Mouse (Mus musculus) c-Kit-negative CD71-positive TER-119-positive erythroid progenitor cells, embryonic 14.5 days (primary cell): ENCODE data around the gene Aif1.

ENCODE experiments used
- DNase-seq: peaks from one replicate; pipeline ENCODE4 v3.0.0-alpha.2; 2013; ENCODE audit warnings: low read depth, low spot score

The Aif1 gene

DNA sequence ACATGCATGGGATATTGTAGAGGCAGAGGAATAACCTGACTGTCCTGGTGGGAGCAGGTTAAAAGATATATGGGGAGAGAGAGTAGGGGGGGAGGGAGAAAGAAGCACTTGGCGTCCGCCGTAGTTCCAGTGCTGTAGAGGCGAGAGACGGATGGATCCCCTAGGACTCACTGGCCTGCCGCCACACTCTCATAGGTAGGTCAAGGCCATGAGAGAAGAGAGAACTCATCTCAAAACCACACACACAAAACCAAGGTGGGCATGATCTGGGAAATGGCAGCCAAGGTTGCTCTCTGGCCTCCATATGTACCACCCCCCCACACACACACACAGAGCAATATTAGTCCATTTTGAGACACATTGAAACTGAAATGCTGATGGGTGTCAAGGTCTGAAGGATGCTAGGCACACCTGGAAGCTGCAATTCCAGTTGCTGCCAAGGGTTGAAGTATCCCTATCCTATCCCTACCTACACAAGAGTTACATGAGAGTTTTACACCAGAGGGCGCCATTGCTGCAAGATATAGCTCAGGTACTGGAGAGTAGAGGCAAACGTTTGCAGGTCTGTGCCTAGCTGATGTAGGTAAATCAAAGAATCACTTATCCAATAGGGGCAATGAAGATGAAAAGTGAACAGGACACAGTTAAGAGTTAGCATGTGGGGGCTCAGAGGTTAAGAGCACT lies 9.4 kb downstream of the Aif1 start:
- peak; percentile 63 for DNase-seq

DNA sequence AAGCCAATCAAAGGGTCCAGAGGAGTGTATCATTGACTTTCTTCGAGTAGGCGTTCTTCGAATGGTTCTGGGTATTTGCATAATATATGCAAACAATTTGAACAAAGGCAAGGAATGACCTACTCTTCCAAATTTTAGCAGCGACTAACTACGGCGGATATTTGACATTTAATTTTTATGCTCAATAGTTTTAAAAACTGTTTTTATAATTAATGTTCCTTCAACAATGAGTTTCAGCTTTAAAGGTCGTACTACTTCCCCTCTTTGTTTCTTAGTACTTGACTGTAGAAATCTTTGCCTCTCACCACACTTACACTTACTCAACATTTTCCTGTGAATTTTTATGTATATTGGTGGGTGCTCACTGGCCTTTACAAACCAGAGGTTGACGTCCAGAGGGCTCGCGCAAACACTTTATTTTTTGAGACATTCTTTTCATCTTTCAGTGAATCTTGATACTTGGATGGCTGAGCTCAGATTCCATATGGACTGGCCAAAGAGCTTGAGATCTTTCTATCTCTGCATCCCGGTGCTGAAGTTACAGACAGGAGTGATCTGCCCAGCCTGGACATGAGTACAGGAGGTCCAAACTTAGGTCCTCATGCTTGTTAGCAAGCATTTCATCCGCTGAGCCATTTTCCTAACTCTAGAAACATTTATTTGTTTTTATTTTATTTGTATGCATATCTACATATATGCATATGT lies 10.3 kb downstream of the Aif1 start:
- DNase-seq, result no peak

DNA sequence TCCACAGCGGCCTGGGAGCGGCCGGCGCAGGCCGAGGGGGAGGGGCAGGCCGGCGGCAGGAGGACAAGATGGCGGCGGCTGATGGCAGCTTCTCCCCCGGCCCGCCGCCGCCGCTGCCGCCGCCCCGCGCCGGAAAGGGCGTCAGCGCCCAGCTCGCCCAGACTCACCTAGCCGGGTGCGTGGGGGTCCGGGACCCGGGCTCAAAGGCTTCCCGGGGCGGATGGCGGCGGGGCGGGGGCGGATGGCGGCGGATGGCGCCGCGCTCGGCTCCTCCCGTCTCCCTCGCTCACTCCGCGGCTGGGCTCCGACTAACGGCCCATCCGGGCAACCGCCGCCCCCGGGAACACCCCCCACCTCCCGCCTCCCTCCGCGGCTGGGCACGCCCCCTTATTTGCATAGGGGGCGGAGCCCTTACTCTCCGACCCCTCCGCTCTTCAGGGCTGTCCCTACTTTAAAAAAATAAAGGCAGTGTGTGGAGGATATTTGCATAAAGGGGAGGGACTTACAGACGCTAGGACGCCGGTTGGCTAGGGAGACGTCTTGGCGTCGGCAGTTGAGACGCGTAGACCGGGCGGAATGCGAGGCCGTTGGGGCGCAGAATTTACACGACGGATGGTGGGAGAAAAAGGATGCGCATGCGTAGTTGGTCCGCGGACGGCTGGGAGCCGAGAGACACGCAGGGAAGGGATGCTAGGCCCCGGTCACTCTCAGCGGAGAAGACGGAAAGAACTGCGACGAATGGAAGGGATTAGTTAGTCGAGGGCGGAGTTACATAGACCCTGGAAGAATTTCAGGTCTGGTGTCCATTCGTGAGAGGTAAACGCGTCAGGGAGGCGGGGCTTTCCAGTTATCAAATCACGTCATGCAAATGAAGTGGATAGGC lies 11.1 kb downstream of the Aif1 start, which contains the start of gene Prrc2a:
TSS of gene Prrc2a (minus strand) at position 330 of the 883 bp plus-strand sequence.
- peak; percentile 95 for DNase-seq

DNA sequence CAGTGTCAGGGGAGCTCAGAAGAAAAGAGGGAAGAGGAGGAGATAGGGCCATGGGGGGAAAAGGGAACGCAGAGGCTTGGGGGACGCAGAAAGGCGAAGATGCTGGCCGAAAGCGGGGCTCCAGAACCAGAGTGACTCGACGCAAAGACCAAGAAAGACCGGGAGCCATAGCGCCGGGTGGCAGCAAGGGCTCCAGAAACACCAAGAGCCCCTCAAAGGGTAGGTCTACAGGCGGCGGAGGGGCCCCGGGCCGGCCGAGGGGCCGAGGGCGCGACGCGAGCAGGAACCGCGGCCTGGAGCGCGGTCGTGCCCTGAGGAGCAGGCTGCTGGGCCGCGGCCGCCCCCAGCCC lies 11.7 kb downstream of the Aif1 start:
- peak; percentile 27 for DNase-seq

DNA sequence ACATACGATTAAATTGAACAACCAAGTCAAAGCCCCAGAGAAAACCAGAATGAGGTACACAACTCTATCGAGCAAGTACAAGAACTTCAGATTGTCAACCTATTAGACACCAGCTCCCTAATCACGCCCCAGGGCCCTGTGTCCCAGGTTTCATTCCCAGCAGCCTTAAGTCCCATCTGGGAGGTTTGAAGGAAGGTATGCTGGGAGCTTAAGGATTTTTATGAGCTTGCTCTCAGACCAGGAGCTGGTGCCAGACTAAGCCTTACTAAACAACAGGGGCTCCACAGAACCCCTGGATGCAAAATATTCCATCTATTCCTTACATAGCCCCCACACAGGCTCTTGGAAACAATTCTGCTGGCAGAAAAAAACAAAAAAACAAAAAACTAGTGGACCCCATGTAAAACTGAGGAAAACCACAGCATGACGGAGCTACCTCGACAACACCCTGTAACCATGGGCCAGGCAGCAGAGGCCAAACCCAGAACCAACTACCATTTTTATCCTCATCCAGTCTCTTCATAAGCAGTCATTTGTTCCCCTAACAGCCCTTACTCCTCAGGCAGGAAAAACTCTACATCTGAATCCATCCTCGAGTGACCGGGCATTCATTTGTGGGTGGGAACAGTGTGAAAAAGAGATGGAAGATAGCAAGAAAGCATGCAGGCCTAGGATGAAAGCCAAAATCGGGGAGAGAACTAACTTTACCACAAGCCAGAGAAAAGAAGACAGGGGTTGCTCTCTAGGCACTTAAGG lies 12.4 kb downstream of the Aif1 start:
- DNase-seq, result peak; percentile 27

DNA sequence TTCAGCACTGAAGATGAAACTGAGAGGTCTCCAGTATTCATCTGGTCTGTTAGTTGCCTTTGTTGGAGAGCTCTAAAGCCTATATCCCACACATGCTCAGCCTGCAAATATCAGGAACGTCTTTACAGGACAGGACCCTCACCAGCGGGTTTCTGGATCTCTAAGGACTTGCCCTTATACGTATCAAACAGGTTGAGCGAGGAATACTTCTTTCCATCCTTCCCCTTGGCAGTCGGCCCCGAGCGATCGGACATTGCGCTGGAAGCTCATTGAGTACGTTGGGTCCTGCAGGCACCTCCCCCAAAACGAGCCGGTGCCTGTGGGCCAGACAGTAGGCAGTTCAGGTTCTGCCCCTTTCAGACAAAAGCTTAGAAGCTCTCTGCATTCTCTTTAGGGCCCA lies 13.1 kb downstream of the Aif1 start:
- DNase-seq, result no peak

DNA sequence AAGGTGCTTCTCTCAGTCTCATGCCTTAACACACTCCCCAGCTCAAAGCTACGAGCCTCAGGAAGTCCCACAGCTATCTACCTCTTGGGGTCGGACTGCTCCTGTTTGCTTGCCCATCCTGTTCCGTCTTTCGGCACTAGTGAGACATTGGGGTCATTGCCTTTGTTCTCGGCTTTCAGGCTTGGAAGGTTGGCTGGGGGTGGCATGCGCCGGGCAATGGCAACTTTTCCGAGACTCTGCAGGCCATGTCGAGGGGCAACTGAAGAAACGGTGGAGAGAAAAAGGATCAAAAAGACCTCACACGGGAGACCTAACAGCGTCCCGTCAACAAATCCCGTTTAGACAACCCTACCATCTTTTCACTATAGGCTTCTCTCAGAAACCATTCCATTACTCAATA lies 13.7 kb downstream of the Aif1 start:
- no peak for DNase-seq

DNA sequence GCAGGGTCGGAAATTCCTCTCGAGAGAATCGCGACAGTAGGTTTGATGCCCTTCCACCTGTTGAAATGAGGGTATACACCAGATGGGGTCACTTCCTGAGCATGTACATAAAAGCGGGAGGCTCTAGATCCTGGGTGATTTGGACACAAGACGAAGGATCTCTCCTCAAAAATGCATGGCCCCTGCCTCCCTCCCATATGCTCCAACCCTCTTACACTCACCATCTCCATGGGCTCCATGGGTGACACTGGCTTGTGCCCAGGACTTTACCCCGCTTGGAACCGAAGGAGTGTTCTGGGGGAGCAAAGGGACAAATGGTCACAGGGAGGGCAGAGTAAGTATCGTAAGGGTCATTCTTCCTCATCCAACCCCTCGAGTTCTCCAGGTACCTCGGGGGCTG lies 14.4 kb downstream of the Aif1 start:
- DNase-seq, result no peak

DNA sequence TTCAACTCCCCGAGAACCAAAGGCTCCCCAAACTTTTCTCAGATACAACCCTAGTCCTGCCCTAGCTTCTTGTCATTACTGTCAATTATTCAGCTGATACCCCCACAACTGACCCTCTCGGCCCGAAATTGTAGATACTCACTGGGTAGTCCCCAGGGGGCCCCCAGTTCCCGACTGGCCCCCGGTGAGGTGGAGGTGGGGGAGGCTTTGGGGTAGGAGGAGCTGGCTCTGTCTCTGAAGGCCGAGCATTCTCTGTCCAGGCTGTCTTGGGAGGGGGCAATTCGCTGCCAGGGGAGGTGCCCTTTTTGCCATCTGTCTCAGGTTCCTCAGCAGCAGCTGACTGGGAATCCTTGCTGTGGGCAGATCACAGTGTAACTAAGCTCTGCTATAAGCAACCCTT lies 16.2 kb downstream of the Aif1 start:
- no peak for DNase-seq

DNA sequence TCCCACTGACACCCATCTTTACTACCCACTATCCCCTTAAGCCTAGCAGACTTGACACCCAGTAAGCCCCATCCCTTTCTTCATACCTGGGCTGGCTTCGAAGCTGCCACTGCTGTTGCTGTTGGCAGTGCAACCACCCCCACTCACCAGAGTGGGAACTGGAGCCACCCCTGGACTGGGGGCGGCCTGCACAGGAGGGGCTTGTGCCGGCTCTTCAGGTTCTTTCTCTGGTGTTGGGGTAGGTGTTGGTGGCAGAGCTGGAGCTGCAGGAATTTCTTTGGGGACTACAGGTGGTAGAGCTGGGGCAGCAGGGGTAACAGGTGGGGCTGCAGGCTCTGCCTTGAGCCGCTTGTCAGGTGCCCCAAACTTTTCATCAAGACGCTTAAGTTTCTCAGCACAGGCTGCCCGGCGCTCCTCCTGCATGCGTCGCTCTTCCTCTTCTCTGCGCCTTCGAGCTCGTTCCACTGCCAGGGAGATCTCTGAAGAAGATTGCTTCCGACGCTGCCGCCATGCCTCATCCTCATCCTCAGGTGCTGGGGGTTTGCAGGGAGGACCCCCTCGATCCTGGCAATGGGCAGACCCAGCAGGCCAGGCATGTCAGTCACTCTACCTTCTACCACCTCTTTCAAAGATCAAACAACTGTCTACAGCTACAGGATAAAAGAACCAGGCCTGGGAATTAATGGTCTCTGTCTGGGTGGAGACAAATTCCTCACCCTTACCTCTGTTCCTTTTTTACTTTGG lies 16.8 kb downstream of the Aif1 start:
- DNase-seq, result no peak

DNA sequence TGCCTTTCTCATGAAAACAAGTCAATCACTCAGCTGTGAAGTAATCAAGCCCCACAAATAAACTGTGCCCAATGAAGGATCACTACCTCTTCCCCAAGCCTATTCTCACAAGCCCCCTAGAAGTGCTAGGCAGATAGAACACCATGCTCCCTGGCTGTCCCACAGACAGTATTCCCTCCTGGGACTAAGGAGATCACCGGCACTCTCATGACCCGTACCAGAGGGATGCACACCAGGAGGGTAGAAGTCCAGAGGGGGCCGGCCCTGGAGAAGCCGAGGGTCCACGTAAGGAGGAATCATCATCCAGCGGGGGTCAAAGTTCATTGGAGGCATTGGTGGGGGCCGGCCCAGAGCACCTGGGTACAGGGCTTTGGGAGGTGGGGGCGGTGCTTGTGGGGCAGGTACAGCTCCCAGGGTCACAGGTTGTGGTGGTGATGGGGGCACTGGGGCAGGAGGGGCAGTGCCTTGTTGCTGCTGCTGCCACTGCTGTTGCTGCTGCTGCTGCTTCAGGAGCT lies 18.1 kb downstream of the Aif1 start:
- DNase-seq, result no peak

DNA sequence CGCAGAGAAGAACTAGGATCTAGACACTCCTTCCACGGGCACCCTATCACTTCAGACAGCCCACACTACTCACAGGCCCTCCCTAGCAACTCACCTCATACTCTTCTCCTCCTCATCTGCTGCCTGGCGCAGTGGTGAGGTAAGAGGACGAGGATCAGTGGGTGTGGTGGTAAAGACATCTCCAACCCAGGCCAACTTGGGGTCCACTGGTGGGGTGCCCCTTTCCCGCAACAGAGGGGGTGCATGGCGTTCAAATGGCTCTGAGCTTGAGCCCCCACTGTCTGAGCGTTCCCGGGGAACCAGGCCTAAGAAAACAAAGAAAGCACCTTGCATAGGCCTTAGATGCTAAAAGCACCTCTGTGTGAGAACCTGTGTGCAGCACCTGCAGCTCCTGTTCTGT lies 18.6 kb downstream of the Aif1 start:
- DNase-seq, result no peak

DNA sequence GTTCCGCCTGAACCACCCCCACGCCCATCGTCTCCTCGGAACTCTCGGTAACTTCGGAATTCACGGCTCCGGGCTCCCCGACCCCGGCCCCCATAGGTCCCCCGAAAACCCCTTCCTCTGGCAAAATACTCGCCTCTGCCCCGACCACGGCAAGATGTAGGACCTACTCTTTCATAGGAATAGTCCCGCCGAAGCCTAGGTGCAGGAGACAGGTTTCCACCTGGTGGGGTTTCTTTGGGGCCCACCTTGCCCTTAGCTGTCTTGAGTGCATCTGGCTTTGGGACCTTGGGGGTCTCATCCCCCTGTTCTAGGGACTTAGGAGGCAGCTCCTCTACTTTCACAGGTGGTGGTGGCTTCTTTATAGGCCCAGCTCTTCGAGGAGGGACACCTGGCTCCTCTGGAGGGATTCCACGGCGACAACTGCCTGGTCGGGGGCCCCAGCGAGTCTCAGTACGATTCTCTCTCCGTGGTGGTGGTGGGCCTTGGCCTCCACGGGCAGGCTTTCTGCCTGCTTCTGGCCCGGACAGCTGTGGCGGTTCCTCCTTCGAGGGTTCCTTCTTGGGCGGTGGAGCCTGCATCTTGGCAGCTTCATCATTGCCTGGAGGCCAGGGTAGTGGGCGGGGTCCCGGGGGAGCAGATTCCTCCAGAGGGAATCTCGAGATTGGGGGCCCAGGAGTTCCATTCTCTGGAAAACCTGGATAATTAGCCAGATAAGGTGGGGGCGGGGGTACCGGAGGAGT lies 19.2 kb downstream of the Aif1 start:
- no peak for DNase-seq

DNA sequence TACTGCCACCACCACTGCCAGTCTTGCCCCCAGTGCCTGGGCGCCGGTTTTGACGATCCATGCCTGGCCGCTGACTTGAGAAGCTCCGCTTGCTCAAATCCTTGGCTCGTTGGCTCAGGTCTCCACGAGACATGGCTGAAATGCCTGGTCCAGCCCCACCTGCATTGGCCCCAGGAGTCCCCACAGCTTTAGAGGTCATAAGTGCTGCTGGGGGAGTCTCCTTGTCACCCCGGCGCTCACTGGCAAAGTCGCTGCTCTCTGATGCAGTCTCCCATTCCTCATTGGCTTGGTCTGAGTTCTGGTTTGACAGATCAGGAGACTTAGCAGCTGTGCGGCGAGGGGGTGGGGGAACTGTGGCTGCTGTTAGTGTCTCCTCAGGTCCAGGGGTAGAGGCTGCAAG lies 20.4 kb downstream of the Aif1 start:
- DNase-seq, result no peak

DNA sequence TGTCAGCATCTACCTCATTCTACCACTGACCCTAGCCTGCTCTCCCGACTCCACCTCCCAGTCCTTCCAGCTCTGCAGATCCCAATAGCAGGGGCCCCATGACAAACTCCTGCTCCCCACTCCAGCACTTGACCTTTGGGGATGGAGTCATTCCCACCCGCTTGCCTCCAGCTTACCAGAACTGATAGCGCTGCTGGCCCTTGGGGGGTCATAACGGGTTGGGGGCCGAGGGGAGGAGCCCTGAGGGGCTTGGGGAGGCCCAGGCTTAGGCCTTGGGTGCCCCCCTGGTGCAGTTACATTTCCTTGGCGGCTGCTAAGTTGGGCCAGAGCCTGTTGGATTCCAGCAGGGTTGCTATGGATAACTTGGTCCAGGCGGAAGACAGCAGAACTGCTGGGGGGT lies 21.3 kb downstream of the Aif1 start:
- no peak for DNase-seq

DNA sequence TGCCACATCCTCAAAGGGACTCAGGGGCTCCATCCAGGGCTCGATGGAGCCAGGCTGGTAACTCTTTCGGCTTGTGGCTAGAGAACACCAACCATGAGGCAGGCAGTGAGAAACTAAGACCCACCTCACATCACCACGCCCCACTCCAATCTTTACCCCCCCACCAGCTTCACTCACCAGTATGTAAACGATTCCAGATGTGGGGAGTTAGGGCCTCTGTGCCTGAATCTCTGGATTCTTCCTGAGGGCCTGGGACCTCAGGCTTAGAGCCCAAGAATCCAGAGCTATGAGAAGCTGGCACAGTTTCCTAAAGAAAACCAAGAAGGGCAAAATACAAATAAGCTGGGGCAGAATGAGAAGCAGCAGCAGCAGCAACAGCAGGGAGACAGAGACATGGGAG lies 21.9 kb downstream of the Aif1 start:
- DNase-seq, result no peak

DNA sequence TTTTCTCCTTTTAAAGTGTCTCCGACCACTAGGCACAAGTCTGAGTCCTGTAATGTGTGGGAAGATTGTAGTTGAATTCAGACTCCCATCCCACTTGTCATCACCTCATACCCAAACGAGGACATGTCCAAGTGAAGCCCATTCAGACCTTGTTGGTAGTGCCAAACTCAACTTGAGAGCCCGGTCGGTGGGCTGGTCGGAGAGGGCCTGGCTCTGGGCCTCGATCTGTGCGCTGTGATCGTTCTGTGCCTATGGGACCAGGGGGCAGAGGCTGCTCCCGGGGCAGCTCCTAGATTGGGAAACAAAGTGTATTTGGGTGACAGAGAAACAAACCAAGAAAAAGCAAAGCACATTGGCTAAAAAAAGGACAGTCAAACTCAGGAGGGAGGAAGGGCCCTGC lies 22.8 kb downstream of the Aif1 start:
- no peak for DNase-seq

DNA sequence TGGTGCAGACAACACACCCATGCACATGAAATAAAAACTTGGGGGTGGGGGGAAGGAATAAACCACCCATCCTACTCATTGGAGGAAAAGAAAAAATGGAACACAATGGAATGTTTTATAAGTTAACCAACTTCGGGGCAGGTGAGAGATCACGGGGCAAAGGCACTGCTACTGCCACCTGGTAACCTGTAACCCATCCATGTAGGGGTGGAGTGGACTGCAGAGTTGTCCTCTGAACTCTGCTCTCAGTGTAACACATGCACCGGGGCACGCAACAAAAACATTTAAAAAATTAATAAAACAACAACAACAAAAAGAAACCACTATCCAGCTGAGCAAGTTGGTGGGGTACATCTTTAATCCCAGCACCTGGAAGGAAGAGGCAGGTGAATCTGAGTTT lies 23.7 kb downstream of the Aif1 start:
- no peak for DNase-seq

DNA sequence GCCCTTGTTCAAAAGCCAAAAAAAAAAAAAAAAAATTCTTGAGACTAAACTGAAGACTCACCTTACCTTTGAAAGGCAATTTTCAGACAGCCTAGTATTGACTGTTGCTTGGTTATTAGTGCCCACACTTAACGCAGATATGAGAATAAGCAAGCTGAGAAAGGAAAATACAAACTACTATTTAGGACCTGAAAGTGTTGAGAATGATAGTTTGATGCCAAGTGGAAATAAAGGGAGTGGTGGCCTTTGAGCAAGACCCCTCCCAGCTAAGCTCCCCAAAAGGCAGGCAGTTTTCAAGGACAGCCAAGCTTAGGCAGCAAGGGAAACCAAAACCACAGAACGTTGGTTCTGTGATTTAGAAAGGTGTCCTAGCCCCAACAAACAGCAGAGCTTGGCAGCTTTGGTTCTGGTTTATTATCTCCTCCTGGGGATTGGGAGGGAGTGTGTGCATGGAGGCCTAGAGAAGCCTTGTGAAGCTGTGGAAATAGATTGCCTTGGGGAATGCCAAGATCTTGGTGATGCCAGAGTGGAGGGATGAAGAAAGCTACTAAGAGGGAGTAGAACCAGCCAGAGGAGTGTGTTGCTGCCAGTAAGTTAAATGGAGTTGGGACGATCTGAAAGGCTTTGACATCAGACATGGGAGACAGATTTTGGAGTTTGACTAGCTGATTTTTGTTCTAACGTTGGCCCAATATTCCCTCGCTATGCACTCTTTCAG lies 27.8 kb downstream of the Aif1 start:
- DNase-seq, result no peak

DNA sequence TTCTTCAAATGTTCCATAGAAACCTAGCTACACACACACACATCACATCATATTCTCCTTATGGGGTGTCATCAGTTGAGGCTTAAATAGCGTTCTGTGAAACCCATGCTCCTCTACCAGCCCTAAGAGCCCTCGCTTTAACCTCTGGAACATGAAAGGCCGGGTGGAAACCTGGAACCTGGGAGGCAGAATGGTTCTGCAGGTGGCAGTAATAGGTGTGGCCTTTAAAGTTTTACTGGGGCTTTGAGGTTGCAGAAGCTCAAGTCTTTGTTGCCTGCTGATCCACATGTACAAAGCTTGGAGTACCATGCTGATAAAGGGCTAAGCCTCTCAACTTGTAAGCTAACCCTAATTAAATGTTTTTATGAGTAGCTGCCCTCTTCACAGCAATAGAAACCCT lies 28.5 kb downstream of the Aif1 start:
- DNase-seq, result no peak
